Mouse (Mus musculus): ENCODE measurements around the gene Reep3. TPM values are rescaled to one million over a fixed set of nuclear protein-coding genes. Genes with fewer than 3 reads are reported as not detected.
"Not testable (repeated sequence)": the region's sequence is repeated elsewhere in the genome, so short reads cannot be mapped to it uniquely, and the experiment has no call there.

Reep3 gene
- polyA plus RNA-seq, 1 experiment from 2014 or later = 60.5 TPM

DNA sequence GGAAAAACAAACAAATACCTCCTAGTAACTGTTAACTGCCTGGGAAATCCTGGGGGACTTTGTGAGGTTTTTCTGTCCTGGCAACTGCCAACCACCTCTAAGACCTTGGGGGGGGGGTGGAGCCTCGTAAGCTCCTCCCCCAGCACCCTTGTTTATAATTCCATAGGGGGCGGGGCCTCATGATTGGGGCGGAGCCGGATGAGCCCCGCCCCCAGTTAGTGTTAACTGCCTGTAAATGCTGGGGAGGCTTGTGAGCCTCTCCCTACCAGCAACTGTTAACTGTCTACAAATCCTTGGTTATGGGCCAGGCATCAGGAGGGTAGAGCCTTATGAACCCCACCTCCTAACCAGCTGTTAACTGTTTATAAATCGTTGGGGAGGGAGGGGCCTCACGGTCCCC is 22.5 kb upstream of the Reep3 start:
- Histone ChIP-seq H3K36me3 (ENCODE audit: inconsistent target) (no peaks in the 10 kb centered on the region), H3K79me2 (ENCODE audit: inconsistent target) (peaks cover 91% of the 10 kb centered on the region), H3K27ac (no peak overlapping the region), H3K4me3 (ENCODE audit: inconsistent target) (no peak overlapping the region)
- WGBS (ENCODE audit: missing documents) = 73% methylated on average over 7 of the region's 7 CpGs

GRCm38 (mm10) chr10:67116251-67116650 is 19.5 kb upstream of the Reep3 start:
- Histone ChIP-seq H3K4me3 (ENCODE audit: inconsistent target) (no peak overlapping the region), H3K36me3 (ENCODE audit: inconsistent target) (no peaks in the 10 kb centered on the region)
- 93% methylated on average over 8 of the region's 8 CpGs for WGBS (ENCODE audit: missing documents)

GRCm38 (mm10) chr10:67115666-67116091 is 18.9 kb upstream of the Reep3 start:
- WGBS (ENCODE audit: missing documents) = 8% methylated on average over 5 of the region's 5 CpGs
- H3K4me3 ChIP-seq (ENCODE audit: inconsistent target) = no peak overlapping the region
- H3K36me3 ChIP-seq (ENCODE audit: inconsistent target) = no peaks in the 10 kb centered on the region
- H3K27ac ChIP-seq = peak overlapping the region; percentile 73
- peaks cover 91% of the 10 kb centered on the region for H3K79me2 ChIP-seq (ENCODE audit: inconsistent target)

More at GRCm38 (mm10) chr10:67116251-67116650, 19.5 kb upstream of the Reep3 start:
- Histone ChIP-seq H3K27ac (peak overlapping the region; percentile 73), H3K79me2 (ENCODE audit: inconsistent target) (peaks cover 91% of the 10 kb centered on the region)

DNA sequence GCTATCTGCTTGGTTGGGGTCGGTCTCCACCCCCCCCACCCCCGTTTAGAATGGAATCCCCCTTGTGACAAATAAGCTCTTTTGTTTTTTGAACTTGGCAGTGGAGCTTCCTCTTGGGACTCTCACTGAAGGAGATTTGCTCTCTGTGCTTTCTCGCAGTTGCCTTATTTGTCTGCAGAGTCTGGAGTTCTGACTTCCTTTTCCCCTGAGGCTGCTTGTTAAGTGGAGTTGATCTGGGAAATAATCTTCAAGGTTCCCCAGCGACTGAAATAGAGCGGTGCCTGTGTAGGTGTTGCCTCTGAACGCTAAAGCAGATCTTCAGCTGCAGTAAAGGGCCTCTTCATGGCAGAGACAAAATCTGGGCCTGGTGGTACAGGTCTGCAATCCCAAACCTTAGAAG is 18.4 kb upstream of the Reep3 start:
- WGBS (ENCODE audit: missing documents) = 15% methylated on average over 6 of the region's 6 CpGs
- Histone ChIP-seq H3K79me2 (ENCODE audit: inconsistent target) (peaks cover 91% of the 10 kb centered on the region), H3K36me3 (ENCODE audit: inconsistent target) (no peaks in the 10 kb centered on the region), H3K4me3 (ENCODE audit: inconsistent target) (no peak overlapping the region), H3K27ac (peak overlapping the region; percentile 73)

GRCm38 (mm10) chr10:67113833-67114232 is 17.1 kb upstream of the Reep3 start:
- Histone ChIP-seq H3K79me2 (ENCODE audit: inconsistent target) (peaks cover 91% of the 10 kb centered on the region), H3K36me3 (ENCODE audit: inconsistent target) (no peaks in the 10 kb centered on the region; the same call in 1 of the 2 replicates), H3K4me3 (ENCODE audit: inconsistent target) (no peak overlapping the region), H3K27ac (no peak overlapping the region; the same call in 1 of the 2 replicates)
- WGBS (ENCODE audit: missing documents) = 87% methylated on average over 10 of the region's 11 CpGs

DNA sequence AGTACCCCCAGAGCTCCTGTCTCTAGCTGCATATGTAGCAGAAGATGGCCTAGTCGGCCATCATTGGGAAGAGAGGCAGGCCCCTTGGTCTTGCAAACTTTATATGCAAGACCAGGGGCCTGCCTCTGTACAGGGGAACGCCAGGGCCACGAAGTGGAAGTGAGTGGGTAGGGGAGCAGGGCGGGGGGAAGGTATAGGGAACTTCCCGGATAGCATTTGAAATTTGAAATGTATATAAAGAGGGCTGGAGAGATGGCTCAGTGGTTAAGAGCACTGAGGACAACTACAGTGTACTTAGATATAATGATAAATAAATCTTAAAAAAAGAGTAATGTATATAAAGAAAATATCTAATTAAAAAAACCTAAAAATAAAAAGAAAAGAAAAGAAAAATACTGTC is 16.2 kb upstream of the Reep3 start:
- not testable (repeated sequence) for H3K4me3 ChIP-seq (ENCODE audit: inconsistent target); H3K36me3 ChIP-seq (ENCODE audit: inconsistent target); H3K27ac ChIP-seq
- H3K79me2 ChIP-seq (ENCODE audit: inconsistent target) = peaks cover 91% of the 10 kb centered on the region
- 62% methylated on average over 5 of the region's 5 CpGs for WGBS (ENCODE audit: missing documents)

DNA sequence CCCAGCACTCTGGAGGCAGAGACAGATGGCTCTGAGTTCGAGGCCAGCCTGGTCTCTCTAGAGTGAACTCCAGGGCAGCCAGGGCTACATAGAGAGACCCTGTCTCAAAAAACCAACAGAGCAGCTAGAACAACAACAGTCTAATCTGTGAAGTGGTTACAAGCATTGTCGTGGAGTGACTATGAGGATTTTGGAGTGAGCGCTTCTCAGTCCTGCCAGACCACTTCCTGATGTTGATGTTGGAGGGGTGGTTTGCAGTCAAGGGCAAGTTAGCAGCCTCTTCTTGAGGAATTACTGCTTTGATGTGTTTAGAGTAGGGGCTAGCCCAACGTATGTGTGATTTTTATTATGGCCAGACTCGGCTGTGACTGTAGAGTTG is 15.0 kb upstream of the Reep3 start:
- H3K36me3 ChIP-seq (ENCODE audit: inconsistent target) = peaks cover 18% of the 10 kb centered on the region
- H3K79me2 ChIP-seq (ENCODE audit: inconsistent target) = peaks cover 91% of the 10 kb centered on the region
- 44% methylated on average over 5 of the region's 5 CpGs for WGBS (ENCODE audit: missing documents)
- no peak overlapping the region for H3K4me3 ChIP-seq (ENCODE audit: inconsistent target)
- no peak overlapping the region for H3K27ac ChIP-seq

DNA sequence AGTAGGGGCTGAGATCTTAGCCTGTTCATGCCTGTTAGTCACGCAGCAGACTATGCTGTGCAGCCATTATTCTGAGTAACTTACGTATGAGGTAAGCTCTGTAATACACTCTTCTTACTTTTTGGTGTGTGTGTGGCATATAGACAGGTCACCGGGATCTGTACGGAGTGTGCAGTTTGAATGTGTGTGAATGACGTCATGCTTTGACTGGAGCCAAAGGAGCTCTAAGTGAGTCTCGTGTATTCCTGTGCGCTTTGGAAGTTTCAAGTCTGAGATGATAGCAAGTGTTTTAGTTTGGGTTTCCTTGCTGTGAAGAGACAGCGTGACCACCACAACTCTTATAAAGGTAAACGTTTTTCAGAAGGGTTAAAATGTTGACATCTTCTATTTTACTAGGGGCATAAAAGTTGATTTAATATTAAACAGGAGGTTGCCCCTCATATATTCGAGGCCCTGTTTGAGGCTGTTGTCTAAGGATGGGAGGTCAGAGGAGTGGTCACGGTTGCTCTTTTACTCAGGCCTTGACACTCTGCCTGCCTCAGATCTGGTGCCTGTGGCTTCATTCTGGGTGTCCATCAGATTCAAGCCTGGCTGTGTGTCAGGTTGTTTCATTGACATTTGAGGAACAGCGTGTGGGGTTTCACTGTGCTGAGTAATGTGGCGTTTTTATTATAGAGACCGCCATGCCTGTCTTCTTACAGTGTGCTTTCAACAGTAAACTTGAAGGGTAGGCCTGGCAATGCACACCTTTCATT is 14.5 kb upstream of the Reep3 start:
- peaks cover 21% of the 10 kb centered on the region for H3K36me3 ChIP-seq (ENCODE audit: inconsistent target)
- no peak overlapping the region for H3K27ac ChIP-seq
- peaks cover 91% of the 10 kb centered on the region for H3K79me2 ChIP-seq (ENCODE audit: inconsistent target)
- no peak overlapping the region for H3K4me3 ChIP-seq (ENCODE audit: inconsistent target)
- 87% methylated on average over 14 of the region's 14 CpGs for WGBS (ENCODE audit: missing documents)

GRCm38 (mm10) chr10:67109635-67110034 is 12.9 kb upstream of the Reep3 start:
- no peak overlapping the region for H3K4me3 ChIP-seq (ENCODE audit: inconsistent target)
- 94% methylated on average over 5 of the region's 5 CpGs for WGBS (ENCODE audit: missing documents)
- peaks cover 21% of the 10 kb centered on the region for H3K36me3 ChIP-seq (ENCODE audit: inconsistent target)
- no peak overlapping the region for H3K27ac ChIP-seq
- peaks cover 100% of the 10 kb centered on the region for H3K79me2 ChIP-seq (ENCODE audit: inconsistent target)

DNA sequence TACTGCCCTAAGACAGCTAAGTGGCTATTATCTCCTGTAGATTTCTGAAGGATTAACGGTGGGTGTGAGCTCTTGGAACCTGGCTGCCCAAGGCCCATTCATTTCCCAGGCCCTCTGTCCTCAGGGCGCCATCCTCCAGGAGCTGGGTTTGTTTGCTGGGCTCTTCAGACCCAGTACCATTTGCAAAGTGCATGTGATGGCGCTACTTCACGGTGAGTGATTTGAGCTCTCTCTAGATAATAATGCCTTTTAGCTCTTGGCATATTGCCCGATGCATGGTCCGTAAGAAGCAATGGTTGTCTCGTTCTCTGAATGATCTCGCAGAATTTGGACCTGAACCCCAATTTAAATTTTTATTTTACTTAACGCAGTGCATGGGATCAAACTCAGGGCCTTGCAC is 11.4 kb upstream of the Reep3 start:
- Histone ChIP-seq H3K79me2 (ENCODE audit: inconsistent target) (peaks cover 100% of the 10 kb centered on the region), H3K4me3 (ENCODE audit: inconsistent target) (no peak overlapping the region), H3K27ac (no peak overlapping the region), H3K36me3 (ENCODE audit: inconsistent target) (peaks cover 21% of the 10 kb centered on the region)
- WGBS (ENCODE audit: missing documents) = 95% methylated on average over 9 of the region's 9 CpGs

DNA sequence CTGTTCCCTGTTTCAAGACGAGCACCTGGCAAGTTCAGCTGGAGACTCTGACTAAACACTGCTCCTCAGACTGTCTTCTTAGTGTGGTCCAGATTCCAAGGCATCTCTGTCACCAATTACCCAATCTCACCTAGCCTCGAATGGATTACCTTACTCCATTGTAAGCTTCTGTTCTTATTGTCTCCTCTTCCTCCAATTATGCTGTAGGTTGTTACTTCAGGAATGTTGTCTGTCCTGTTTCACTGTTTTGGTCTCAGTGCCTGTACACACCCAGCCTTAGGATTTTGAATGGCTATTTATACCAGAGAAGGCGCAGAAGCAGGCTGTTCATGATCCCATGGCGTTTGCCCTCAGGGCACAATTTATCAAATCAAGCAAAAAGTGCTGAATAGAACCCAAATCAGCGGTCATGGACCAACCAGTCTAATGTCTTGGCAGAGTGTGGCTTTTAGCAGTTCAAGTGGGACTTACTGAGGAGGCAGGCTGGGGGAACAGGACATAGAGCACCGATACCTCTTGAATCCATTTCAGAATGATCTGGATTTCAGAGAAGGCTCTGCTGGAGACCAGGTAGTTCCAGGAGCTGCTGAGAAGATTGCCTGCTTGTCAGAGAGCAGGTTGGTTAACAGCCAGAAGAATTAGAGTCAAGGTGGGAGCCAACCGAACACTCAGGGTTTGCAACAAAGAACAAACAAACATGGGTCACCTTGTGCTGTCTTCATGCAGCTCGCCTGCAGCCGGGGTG is 10.4 kb upstream of the Reep3 start:
- WGBS (ENCODE audit: missing documents) = 96% methylated on average over 9 of the region's 9 CpGs
- H3K36me3 ChIP-seq (ENCODE audit: inconsistent target) = peaks cover 21% of the 10 kb centered on the region
- H3K4me3 ChIP-seq (ENCODE audit: inconsistent target) = no peak overlapping the region
- peaks cover 100% of the 10 kb centered on the region for H3K79me2 ChIP-seq (ENCODE audit: inconsistent target)
- H3K27ac ChIP-seq = no peak overlapping the region

- Histone ChIP-seq H3K36me3 (ENCODE audit: inconsistent target) (peaks cover 21% of the 10 kb centered on the region), H3K4me3 (ENCODE audit: inconsistent target) (no peak overlapping the region), H3K27ac (no peak overlapping the region), H3K79me2 (ENCODE audit: inconsistent target) (peaks cover 100% of the 10 kb centered on the region)
- WGBS (ENCODE audit: missing documents) = 90% methylated on average over 6 of the region's 6 CpGs
These were observed 9.7 kb upstream of the Reep3 start for GRCm38 (mm10) chr10:67106400-67106799.

- no peak overlapping the region for H3K27ac ChIP-seq
- H3K4me3 ChIP-seq (ENCODE audit: inconsistent target) = no peak overlapping the region
- H3K36me3 ChIP-seq (ENCODE audit: inconsistent target) = peaks cover 21% of the 10 kb centered on the region
These were observed 8.8 kb upstream of the Reep3 start for GRCm38 (mm10) chr10:67105331-67106217.

DNA sequence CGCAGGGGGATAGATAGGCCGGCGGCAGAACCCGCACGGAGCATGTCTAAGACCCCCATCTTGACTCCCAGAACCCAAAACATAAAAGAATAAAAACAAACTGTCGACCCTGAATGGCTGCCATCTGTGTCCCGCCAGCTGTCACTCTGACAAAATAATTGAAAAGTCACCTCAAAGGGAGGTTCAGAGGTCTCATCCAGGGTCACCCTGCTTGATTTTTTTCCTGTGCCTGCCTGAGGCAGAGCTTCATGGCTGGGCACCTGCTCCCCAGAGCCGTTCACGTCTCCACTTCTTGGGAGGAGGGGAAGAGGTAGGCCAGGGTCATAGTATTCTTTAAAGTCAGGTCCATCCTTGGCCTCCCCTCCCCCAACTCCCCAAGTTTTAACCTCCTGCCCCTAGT is 7.8 kb upstream of the Reep3 start:
- peaks cover 21% of the 10 kb centered on the region for H3K36me3 ChIP-seq (ENCODE audit: inconsistent target)
- no peak overlapping the region for H3K27ac ChIP-seq
- peaks cover 100% of the 10 kb centered on the region for H3K79me2 ChIP-seq (ENCODE audit: inconsistent target)
- no peak overlapping the region for H3K4me3 ChIP-seq (ENCODE audit: inconsistent target)
- WGBS (ENCODE audit: missing documents) = 81% methylated on average over 9 of the region's 9 CpGs

More at GRCm38 (mm10) chr10:67105331-67106217, 8.8 kb upstream of the Reep3 start:
- 54% methylated on average over 19 of the region's 19 CpGs for WGBS (ENCODE audit: missing documents)
- H3K79me2 ChIP-seq (ENCODE audit: inconsistent target) = peaks cover 100% of the 10 kb centered on the region

Measured in macrophage (primary cell).